Mouse (Mus musculus) left cerebral cortex, adult 11 months (tissue): Measurements from ENCODE around the gene Nodal.
A peak's percentile ranks its signal among the peaks of the same experiment; 100 is the strongest.
"Not testable (repeated sequence)": the region's sequence is repeated elsewhere in the genome, so short reads cannot be mapped to it uniquely, and the experiment has no call there.

ENCODE experiments used
- DNase-seq: peaks from one replicate; pipeline ENCODE4 v3.0.0; 2022; ENCODE audit warnings: low spot score

Gene Nodal

DNA sequence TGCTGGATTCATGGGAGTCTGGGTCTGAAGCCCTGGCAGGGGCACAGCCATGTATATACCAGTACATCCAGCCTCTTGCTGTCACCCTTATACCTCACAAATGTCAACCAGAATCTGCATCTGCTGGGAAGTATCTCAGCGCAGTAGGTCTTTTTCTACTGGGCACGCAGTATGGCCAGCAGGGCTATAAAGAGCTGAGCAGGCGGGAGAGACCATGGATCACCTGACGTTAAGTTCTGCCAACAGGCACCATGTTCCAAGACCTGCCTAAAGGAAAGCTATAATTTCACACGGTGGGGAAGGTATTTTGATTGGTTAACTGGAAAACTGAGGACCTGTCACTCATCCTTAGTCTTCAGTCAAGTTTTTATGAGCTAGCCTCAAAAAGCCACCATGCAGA is 11.3 kb downstream of the Nodal start:
- no peak for DNase-seq

DNA sequence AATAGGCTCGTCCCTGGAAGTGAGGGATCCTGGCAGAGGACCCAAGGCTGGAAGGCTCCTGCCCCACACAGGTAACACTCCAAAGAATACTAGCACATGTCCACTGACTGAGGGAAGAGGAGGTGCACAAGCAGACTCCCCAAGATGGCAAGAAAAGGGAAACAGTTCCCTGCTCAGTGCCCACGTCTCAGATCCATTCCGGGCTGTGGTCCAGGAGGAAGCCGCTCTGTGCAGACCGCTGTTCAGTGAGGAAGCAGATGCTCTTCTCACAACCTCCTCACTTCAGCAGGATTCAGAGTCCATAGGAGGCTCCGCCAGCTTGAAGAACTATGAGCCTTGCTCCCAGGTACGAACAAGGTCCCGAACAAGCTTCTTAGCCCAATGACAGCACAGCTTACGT is 13.6 kb downstream of the Nodal start:
- DNase-seq, result peak; percentile 42

DNA sequence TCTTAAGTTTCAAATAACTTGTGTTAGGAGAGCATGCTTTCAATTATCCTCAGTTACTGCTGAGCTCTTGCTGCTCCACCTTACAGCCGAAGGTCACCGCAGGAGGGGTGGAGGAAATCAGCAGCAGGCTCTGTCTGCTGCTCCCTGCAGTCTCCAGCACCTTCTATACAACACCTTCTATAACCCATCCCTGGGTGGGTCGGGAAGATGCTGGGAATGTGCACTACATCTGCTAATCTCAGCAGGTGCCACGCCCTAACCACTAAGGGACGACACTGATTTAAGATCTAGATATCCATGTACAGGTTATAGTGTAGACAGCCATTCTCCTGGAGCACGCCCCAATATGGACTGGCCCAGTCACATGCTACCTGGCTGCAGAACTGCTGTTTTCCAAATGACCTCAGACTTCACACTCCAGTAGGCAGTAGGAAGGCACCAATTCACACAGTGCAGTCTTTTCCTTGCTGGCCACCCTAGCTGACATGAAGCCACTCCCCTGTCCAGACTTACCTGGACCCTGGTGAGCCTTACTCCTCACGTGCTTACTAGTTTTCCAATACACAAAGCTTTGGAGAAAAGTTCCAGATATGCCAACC is 22.5 kb downstream of the Nodal start:
- no peak for DNase-seq

DNA sequence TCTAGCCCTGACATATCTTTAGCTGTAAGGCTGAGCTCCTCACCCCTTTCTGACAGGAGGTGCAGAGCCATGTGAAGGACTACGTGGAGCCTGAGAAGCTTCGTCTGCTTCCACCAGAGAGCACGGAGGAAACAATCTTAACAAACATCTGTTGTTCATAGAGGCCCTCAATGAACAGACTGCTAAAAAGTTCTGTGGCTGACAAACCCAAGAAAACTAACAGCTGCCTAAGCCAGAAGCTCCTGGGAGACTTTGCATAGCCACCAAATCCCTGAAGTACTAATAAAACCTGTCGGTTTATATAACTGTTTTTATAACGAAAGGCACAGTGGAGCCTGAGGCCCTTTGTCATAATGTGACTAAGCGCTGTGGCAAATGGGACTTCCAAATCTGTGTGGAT is 25.7 kb downstream of the Nodal start:
- no peak for DNase-seq

DNA sequence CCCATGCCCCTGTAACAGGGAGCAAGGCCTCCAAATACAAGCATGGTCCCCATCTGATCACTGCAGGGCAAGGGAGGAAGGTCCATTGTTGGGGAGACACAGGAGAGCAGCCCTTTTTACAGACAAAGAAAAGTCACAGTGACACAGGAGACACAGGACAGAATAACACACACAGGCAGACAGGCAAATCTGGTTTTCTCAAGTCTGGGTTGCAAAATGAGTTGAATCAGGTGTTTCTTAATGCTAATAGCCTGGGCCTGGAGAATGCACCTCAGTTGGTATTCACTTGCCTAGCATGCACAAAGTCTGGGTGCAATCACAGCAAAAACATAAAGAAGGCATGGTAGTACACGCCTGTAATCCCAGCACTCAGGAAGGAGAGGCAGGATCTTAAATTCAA is 26.1 kb downstream of the Nodal start:
- DNase-seq, result no peak

DNA sequence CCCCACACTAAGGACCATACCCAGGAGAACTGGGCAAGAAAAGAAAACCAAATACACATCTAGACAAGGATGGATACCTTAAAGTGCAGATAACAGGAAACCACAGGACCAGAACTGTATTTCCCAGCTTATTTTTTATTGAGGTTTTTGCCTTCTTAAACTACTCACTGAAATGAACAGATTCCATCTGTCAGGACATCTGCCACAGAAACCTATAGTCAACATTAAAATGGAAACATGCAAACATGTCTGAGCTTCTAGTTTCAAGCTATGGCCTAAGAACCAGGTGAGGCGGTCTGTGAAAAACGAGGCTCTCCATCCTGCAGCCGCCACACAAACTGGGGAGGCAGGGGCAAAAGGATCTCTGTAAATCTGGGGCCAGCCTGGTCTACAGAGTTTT is 27.2 kb downstream of the Nodal start:
- no peak for DNase-seq

DNA sequence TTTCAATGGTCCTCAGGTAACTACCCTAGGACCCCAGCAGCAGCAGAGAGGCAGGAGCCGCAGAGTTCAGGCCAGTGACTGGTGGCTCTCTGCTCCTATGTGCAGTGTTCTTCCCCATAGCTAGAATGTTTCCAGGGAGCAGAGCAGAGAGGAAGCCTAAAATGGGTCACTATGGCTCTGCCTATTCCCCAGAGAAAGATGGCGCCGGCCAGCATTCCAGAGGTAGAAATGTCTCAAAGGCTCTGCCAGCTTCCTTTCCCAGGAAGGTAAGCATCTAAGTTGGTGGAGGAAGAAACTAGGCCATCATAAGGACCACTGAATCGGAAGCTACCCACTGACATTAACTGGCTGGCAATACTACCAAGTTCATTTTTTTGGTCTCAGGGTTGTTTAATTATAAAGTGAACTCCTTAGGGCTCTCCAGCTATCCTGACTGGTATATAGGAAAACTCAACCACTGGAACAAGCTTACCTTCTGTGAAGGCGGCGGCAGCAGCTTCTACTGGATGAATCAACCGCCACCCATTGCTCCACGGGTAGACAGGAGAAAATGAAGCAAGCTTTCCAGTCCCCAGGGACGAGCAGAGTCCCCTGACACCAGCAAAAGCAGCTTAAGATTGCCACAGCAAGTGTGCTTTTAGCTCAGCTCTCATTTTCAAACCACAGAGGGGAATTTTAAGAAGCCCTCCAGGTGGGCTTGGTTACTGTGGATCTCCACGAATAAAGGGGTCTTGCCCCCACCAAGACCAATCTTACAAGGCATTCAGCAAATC is 30.0 kb downstream of the Nodal start:
- no peak for DNase-seq

DNA sequence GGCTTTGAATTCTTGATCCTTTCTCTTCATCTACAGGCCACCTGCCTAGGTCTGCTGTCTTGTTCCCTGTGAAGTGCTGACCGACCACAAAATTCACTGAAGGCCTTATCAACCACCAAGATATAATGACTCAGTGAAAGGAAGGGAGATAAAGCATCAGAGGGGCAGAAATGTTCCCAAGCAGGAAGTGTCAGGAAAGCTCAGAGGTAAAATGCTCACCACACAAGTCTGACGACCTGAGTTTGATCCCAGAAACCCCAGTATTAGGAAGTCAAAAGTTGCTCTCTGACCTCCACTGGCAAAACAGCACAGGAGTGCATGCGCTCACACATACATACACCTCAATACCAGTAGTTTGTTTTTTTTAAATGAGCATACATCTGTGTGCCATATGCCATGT is 31.1 kb downstream of the Nodal start:
- no peak for DNase-seq

DNA sequence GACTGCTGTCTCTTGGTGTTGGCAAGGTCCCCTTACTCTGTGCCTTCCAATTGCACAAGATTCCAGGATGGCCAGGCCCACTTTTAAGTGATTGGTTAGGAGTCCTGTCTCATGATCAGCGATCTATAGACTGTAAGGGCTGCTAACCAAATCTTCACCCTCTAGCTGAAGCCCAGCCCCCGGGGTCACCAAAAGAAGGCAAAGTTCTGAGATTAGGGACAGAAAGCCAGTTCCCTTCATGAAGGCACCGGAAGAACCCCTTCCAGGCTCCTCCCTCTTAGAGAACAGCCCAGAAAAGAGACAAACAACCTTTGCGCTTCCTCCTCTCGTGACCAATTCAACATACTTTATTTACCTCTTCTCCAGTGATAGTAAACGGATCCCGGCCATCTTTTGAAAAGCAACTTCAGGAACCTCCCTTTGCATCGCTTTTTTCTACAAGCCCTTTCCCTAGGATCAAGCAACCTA is 33.7 kb downstream of the Nodal start:
- DNase-seq, result no peak

DNA sequence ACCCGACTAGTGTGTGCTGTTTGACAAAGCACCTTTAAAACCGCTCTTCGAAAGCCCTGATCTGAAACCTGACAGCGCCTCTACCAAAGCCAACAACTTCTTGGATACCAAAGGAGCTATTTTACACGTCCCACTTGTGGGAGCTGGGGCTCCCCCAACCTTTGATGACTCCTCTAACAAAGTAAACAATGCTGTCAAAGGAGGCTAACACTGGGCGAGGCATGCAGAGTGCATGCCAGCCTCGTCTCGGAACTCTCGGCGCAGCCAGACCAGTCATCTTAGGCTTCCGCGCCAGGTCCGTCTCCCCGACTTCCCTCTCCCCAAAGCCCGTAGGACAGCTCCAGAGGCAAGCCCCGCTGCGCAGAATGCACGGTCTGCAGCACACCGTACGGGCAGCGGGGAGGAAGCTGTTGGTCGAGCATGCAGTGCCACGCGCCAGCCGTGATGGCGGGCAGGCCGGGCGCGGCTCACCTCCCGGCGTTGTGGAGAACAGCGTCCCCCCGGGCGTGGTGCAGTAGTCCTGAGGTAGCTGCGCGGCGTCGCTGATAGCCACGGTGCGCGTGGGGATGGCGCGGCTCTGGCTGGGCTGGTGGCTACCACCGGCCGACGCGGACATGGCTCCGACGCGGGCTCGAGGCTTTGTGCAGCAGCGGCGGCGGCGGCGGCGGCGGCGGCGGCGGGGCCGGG is 34.3 kb downstream of the Nodal start:
- DNase-seq, result no peak

DNA sequence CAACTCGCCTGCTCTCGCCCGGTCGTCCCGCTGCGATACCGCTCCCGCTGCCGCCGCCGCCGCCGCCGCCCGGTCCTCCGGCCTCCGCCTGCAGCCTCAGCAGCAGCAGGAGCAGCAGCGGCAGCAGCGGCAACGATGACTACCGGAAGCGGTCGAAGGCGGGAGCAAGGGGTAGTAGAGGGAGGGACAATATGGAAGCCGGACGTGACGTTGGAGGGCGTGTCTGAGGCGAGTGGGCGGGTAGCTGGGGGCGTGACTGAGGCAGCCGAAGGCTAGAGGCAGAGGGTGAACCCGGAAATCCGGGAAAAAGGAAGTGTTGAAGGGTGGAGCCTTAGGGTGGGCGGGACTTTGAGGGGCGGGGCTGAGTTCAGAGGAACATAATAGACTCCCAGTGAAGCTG is 34.9 kb downstream of the Nodal start, which contains the start of gene Eif4ebp2:
Gene Eif4ebp2, minus strand, starts transcription at position 17 of the 400 bp plus-strand sequence.
- peak; percentile 97 for DNase-seq

DNA sequence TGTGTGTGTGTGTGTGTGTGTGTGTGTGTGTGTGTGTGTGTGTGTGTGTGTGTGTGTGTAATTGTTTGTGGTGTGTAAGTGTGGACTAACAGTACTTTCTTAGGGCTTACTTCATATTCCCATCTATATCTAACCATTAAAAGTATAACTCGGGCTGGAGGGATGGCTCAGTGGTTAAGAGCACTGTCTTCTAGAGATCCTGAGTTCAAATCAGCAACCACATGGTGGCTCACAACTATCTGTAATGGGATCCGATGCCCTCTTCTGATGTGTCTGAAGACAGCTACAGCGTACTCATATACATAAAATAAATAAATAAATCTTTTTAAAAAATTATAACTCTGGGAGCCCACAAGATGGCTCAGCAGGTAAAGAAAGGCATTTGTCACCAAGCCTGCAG is 35.4 kb downstream of the Nodal start:
- not testable (repeated sequence) for DNase-seq

DNA sequence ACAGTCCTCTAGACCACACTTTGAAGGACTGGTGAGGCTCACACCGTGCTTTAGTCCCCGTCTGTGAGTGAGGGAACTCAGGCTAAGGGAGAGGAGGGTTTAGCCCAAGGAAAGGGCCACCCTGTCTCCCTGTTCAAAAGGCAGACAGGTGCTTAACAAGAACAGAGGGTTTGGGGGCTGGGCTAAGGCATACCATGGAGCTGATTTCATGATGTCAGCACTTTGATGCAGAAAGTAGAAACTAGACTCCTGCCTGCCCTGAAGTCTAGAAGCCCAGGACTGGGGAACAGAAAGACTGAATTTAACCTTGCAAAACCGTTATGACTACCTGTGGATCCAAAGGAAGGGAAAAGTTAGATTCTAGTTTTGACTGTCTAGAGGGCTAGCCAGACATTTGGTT is 39.4 kb downstream of the Nodal start:
- no peak for DNase-seq

DNA sequence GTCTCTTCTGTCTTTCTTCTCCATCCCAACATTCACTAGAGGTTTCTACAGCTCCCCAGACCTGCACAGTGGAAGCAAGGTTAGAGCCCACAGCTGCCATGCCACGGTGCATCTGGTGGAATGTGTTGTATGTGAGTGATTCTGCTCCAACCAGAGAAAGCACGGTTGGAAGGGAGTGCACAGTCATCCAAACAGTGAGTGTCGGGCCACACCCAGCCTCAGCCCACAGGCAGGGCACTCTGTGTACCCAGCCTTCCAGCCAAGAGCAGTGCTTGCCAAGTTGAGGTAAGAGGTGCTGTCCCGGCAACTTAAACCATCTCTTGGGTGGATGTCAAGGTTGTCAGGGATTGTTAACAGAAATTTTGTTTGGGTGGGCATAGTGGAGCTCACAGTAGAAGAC is 47.2 kb downstream of the Nodal start:
- DNase-seq, result no peak

DNA sequence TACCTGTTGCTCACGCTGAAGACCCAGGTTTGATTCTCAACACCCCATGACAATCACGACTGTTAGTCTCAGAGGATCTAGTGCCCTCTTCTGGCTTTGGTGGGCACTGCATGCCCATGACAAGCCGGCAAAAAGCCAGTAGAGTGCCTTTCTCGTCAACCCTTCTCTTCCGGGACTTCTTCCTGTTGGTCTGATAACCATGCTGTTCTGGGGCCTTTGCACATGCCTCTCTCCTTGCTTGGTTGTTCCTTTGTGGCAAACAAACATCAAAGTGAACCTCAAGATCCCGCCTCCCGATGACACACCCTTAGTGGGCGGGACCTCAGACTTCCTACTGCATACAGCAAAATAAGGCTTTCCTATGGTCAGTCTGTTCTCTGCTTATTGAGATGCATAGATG is 48.5 kb downstream of the Nodal start:
- no peak for DNase-seq

DNA sequence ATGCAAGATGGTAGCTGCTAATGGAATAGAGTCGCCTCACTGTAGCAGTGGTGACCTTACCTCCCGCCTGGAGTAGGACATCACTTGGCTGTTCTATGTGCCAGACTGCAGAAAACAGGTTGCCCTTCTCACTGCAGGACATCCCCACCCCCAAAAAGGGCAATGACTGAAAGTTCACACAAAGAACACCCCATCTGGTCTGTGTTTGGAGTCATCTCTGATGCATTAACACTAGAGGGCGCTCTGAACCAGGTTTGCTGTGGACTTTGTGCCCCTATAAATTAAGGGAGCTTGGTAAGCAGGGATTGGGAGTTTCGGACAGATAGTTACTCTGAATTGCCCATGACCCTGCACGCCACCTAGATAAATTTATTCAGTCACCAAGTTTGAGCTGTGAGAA is 49.1 kb downstream of the Nodal start:
- DNase-seq, result no peak

DNA sequence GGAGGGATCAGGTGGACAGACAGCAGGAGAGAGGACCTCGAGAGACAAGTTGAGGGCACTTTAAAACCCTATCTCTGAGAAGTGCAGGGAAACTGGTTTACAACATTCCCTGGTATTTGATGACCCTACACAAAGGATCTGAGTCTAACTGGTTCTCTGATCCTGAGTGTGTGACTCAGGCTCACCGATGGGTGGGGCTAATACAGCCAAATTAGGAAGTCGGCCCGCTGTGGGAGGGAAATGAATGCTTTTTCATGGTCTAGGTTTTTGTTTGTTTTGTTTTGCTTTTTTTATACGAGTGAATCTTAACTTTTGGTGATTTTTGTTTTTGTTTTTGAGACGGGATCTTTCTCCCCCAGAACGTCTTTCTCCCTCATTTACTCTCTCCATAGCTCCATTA is 51.1 kb downstream of the Nodal start:
- no peak for DNase-seq

DNA sequence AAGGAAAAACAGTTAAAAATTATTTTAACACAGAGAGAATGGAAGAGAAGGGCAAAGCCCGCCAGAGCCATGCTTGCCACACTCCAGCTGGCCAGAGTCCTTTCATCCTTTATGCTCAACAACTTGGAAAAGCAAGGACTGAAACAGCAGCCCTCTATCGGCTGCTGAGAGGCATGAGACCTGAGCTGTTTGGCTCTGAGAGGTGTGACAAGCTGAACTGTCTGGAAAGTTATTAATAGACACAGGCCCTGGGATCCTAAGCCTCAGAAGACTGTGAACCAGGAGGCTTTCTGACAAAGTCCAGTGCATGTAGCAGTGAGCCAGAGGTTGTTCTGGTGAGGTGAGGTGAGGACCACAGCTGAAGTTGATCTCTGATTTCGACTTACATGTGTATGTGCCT is 55.9 kb downstream of the Nodal start:
- DNase-seq, result no peak

DNA sequence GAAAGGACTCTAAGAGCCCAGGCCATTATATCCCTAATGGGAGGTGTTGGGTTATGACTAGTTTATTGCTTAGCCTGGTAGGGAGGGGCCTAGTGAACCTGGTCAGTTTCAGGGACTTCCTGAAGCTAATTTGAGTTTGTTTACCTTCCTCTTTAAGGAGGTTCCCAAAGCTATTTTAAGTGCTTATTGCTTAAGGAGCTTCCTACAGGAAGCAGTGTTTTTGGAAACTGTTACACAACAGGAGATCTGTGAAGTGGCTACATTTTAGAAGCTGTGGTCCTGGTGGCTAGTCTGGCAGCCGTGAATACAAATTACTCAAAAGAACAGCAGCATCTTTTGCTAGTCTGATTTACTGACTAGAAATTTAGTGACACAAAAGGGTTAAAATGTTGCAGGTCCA is 56.6 kb downstream of the Nodal start:
- no peak for DNase-seq
